Mouse (Mus musculus) forebrain, embryonic 14.5 days (tissue): Measurements from ENCODE around the gene Cdrt4. TPM values are rescaled to one million over a fixed set of nuclear protein-coding genes. Genes with fewer than 3 reads are reported as not detected.

Experiments
- ATAC-seq: fragments of 200-750 bp; cut with Nextera tagmentation; 2 replicates; pipeline ENCODE4 v1.8.0; 2017; ENCODE audit warnings: mild to moderate bottlenecking, moderate library complexity
- DNase-seq: peaks from one replicate; pipeline ENCODE4 v3.0.0-alpha.2; 2015; ENCODE audit warnings: low spot score
- H3K27ac ChIP-seq: fragments of 300-500 bp; sonication (generic); 2 replicates; pipeline ENCODE4 v1.5.1; 2014; ENCODE audit warnings: low read depth, mild to moderate bottlenecking, control low read depth, low read length, moderate library complexity
- H3K27me3 ChIP-seq: fragments of 300-500 bp; sonication (generic); replicated peaks from 2 replicates; pipeline ENCODE4 v1.6.1; 2014; ENCODE audit warnings: low read length, control low read depth, mixed read lengths; ENCODE audit not compliant: control insufficient read depth, insufficient read depth
- H3K36me3 ChIP-seq: fragments of 300-500 bp; sonication (generic); 2 replicates; pipeline ENCODE4 v1.6.1; 2014; ENCODE audit warnings: low read length, control low read depth; ENCODE audit not compliant: control insufficient read depth, insufficient read depth
- H3K4me1 ChIP-seq: fragments of 300-500 bp; sonication (generic); 2 replicates; pipeline ENCODE4 v1.6.1; 2014; ENCODE audit warnings: antibody characterized with exemption, low read length, control low read depth; ENCODE audit not compliant: control insufficient read depth, insufficient read depth
- H3K4me2 ChIP-seq: fragments of 300-500 bp; sonication (generic); 2 replicates; pipeline ENCODE4 v1.6.1; 2014; ENCODE audit warnings: mild to moderate bottlenecking, control low read depth, low read length
- H3K4me3 ChIP-seq: fragments of 300-500 bp; sonication (generic); 2 replicates; pipeline ENCODE4 v1.5.1; 2014; ENCODE audit warnings: low read depth, low read length, control low read depth
- H3K9ac ChIP-seq: fragments of 300-500 bp; sonication (generic); 2 replicates; pipeline ENCODE4 v1.6.1; 2014; ENCODE audit warnings: mild to moderate bottlenecking, low read length, control low read depth, moderate library complexity
- H3K9me3 ChIP-seq: fragments of 300-500 bp; sonication (generic); replicated peaks from 2 replicates; pipeline ENCODE4 v1.6.1; 2016; ENCODE audit warnings: low read length, control low read depth, mixed read lengths; ENCODE audit not compliant: control insufficient read depth
- whole genome bisulfite sequencing: fragments of 180-500 bp; shearing (Covaris S2); extraction: QIAGEN DNeasy Blood & Tissue Kit; methylation state at CpG from one replicate; pipeline ENCODE4 v1.1.7; 2014; 5-methylcytosine and 5-hydroxymethylcytosine counted together
- polyA plus RNA-seq: library from polyadenylated mRNA; unstranded; fragments of >200 nt; fragmentation: Nextera tagmentation; extraction: Ambion mirVana; gene quantifications from 2 replicates; pipeline ENCODE4 v1.2.1, GENCODE M21; 2014

Cdrt4 gene
- not detected in 2 replicates for polyA plus RNA-seq

GRCm38 (mm10) chr11:62951012-62951411 lies at the start of gene Cdrt4:
Gene Cdrt4 (plus strand): TSS chr11:62951193.
- Histone ChIP-seq H3K4me3 (no peak within 1 kb of the TSS), H3K4me1 (no peaks in the 10 kb centered on the region), H3K27ac (no peak within 1 kb of the TSS), H3K9me3 (no peaks in the 10 kb centered on the region), H3K4me2 (no peak within 1 kb of the TSS), H3K27me3 (no peaks in the 10 kb centered on the region), H3K9ac (no peak within 1 kb of the TSS), H3K36me3 (no peaks in the 10 kb centered on the region)
- WGBS, result 79% methylated on average over 3 of the region's 3 CpGs
- no peak for DNase-seq
- no peak for ATAC-seq

- Histone ChIP-seq H3K27me3 (no peaks in the 10 kb centered on the region), H3K27ac (no peak overlapping the region), H3K4me2 (no peak overlapping the region), H3K9me3 (no peaks in the 10 kb centered on the region), H3K9ac (no peak overlapping the region), H3K36me3 (no peaks in the 10 kb centered on the region), H3K4me1 (no peaks in the 10 kb centered on the region), H3K4me3 (no peak overlapping the region)
- peak; percentile 93 for DNase-seq
- WGBS, result 39% methylated on average over 12 of the region's 12 CpGs
- ATAC-seq, result peak; percentile 69; the same call in 1 of the 2 replicates
Observed at GRCm38 (mm10) chr11:62901699-62902323, 49.2 kb upstream of the Cdrt4 start.

GRCm38 (mm10) chr11:62903871-62904495 lies 47.0 kb upstream of the Cdrt4 start:
- Histone ChIP-seq H3K9me3 (no peaks in the 10 kb centered on the region), H3K27ac (no peak overlapping the region), H3K4me1 (no peaks in the 10 kb centered on the region), H3K36me3 (no peaks in the 10 kb centered on the region), H3K4me2 (no peak overlapping the region), H3K9ac (no peak overlapping the region), H3K4me3 (no peak overlapping the region), H3K27me3 (no peaks in the 10 kb centered on the region)
- no peak for ATAC-seq
- no peak for DNase-seq
- 43% methylated on average over 6 of the region's 6 CpGs for WGBS

GRCm38 (mm10) chr11:62909720-62910306 lies 41.2 kb upstream of the Cdrt4 start:
- Histone ChIP-seq H3K4me2 (no peak overlapping the region), H3K36me3 (no peaks in the 10 kb centered on the region), H3K27ac (no peak overlapping the region), H3K27me3 (no peaks in the 10 kb centered on the region), H3K4me1 (peaks cover 2% of the 10 kb centered on the region; the same call in 1 of the 2 replicates), H3K9ac (no peak overlapping the region), H3K9me3 (no peaks in the 10 kb centered on the region), H3K4me3 (no peak overlapping the region)
- ATAC-seq, result no peak
- WGBS, result 79% methylated on average over 3 of the region's 3 CpGs
- DNase-seq, result no peak

- WGBS, result 33% methylated on average over 8 of the region's 8 CpGs
- peak; percentile 34; the same call in 1 of the 2 replicates for ATAC-seq
- DNase-seq, result peak; percentile 25
- H3K9ac ChIP-seq, result no peak overlapping the region
- H3K27me3 ChIP-seq, result no peaks in the 10 kb centered on the region
- H3K4me2 ChIP-seq, result no peak overlapping the region
- H3K4me1 ChIP-seq, result peaks cover 2% of the 10 kb centered on the region; the same call in 1 of the 2 replicates
- H3K36me3 ChIP-seq, result no peaks in the 10 kb centered on the region
- no peaks in the 10 kb centered on the region for H3K9me3 ChIP-seq
- H3K27ac ChIP-seq, result no peak overlapping the region
- H3K4me3 ChIP-seq, result no peak overlapping the region
Observed at GRCm38 (mm10) chr11:62911362-62911761, 39.6 kb upstream of the Cdrt4 start.

- no peak overlapping the region for H3K4me2 ChIP-seq
- no peak overlapping the region for H3K9ac ChIP-seq
- WGBS, result 97% methylated on average over 2 of the region's 2 CpGs
- DNase-seq, result no peak
- no peaks in the 10 kb centered on the region for H3K36me3 ChIP-seq
- no peak for ATAC-seq
- no peaks in the 10 kb centered on the region for H3K27me3 ChIP-seq
- H3K9me3 ChIP-seq, result no peaks in the 10 kb centered on the region
- H3K4me3 ChIP-seq, result no peak overlapping the region
- no peak overlapping the region for H3K27ac ChIP-seq
- H3K4me1 ChIP-seq, result peaks cover 2% of the 10 kb centered on the region; the same call in 1 of the 2 replicates
Observed at GRCm38 (mm10) chr11:62913141-62913540, 37.9 kb upstream of the Cdrt4 start.

- H3K36me3 ChIP-seq, result no peaks in the 10 kb centered on the region
- no peak overlapping the region for H3K27ac ChIP-seq
- no peaks in the 10 kb centered on the region for H3K27me3 ChIP-seq
- DNase-seq (no peak), ATAC-seq (no peak)
- H3K4me1 ChIP-seq, result peaks cover 2% of the 10 kb centered on the region; the same call in 1 of the 2 replicates
- 63% methylated on average over 6 of the region's 6 CpGs for WGBS
- no peak overlapping the region for H3K4me2 ChIP-seq
- H3K9ac ChIP-seq, result no peak overlapping the region
- H3K4me3 ChIP-seq, result no peak overlapping the region
- no peaks in the 10 kb centered on the region for H3K9me3 ChIP-seq
Observed at GRCm38 (mm10) chr11:62914532-62914931, 36.5 kb upstream of the Cdrt4 start.

- no peak for ATAC-seq
- H3K4me1 ChIP-seq, result peaks cover 2% of the 10 kb centered on the region; the same call in 1 of the 2 replicates
- no peak for DNase-seq
- no peaks in the 10 kb centered on the region for H3K9me3 ChIP-seq
- H3K36me3 ChIP-seq, result no peaks in the 10 kb centered on the region
- WGBS, result 96% methylated on average over 2 of the region's 2 CpGs
- no peak overlapping the region for H3K4me2 ChIP-seq
- H3K9ac ChIP-seq, result no peak overlapping the region
- no peak overlapping the region for H3K27ac ChIP-seq
- no peaks in the 10 kb centered on the region for H3K27me3 ChIP-seq
- H3K4me3 ChIP-seq, result no peak overlapping the region
Observed at GRCm38 (mm10) chr11:62915486-62915885, 35.5 kb upstream of the Cdrt4 start.

- Histone ChIP-seq H3K9ac (no peak overlapping the region), H3K4me2 (no peak overlapping the region), H3K4me1 (no peaks in the 10 kb centered on the region), H3K36me3 (no peaks in the 10 kb centered on the region), H3K27ac (no peak overlapping the region), H3K27me3 (no peaks in the 10 kb centered on the region), H3K4me3 (no peak overlapping the region), H3K9me3 (no peaks in the 10 kb centered on the region)
- ATAC-seq (no peak), DNase-seq (no peak)
- 43% methylated on average over 2 of the region's 2 CpGs for WGBS
Observed at GRCm38 (mm10) chr11:62916765-62917164, 34.2 kb upstream of the Cdrt4 start.
